In genomic region chr2:152415786-152416185, GRCm38 (mm10) we compare ENCODE assay signal across 11 mouse cellular contexts. TPM values are rescaled to one million over a fixed set of nuclear protein-coding genes. Genes with fewer than 3 reads are reported as not detected.
DNase-seq lines count a peak whose midpoint lies in the region; ATAC-seq lines count a peak whose summit lies in the region.
"Had no signal": no experiment of that assay in that cellular context is flagged by ENCODE, and none has a peak within 500 bp of the region (broad histone marks: within the 10 kb centered on the region; RNA-seq: fewer than 3 reads in every experiment).

No protein-coding gene starts in this region.

- no peak for DNase-seq in heart, adult 9 months (ENCODE audit: low spot score in 2 of 2)
- DNase-seq in intestine, embryonic 14.5 days (ENCODE audit: low spot score): no peak
- no peak for DNase-seq in thymus, postnatal 10 days (ENCODE audit: low spot score in 2 of 2)
- no peak for DNase-seq in right cerebral cortex, postnatal 4 days
- no peak for DNase-seq in left cerebral cortex, adult 9 months (ENCODE audit: low spot score in 2 of 2)
- DNase-seq: adrenal gland, postnatal 14 days; lung, postnatal 14 days had no signal

- peaks cover 11% of the 10 kb centered on the region for H3K9me3 ChIP-seq in heart, embryonic 13.5 days
- H3K9me3 ChIP-seq in embryonic facial prominence, embryonic 12.5 days: no peaks in the 10 kb centered on the region
- peaks cover 8% of the 10 kb centered on the region; the same call in 1 of the 2 replicates for H3K9me3 ChIP-seq in intestine, embryonic 14.5 days (ENCODE audit: control insufficient read depth, low read length)
- H3K9me3 ChIP-seq in midbrain, embryonic 15.5 days: no peaks in the 10 kb centered on the region

- no peaks in the 10 kb centered on the region for H3K27me3 ChIP-seq in heart, embryonic 13.5 days (replicated peaks)
- no peaks in the 10 kb centered on the region for H3K27me3 ChIP-seq in embryonic facial prominence, embryonic 12.5 days
- H3K27me3 ChIP-seq in intestine, embryonic 14.5 days (replicated peaks; ENCODE audit: control insufficient read depth, insufficient read depth, low read length): no peaks in the 10 kb centered on the region
- no peaks in the 10 kb centered on the region for H3K27me3 ChIP-seq in midbrain, embryonic 15.5 days (replicated peaks)

- peaks cover 7% of the 10 kb centered on the region for H3K36me3 ChIP-seq in heart, embryonic 13.5 days
- no peaks in the 10 kb centered on the region for H3K36me3 ChIP-seq in embryonic facial prominence, embryonic 12.5 days
- H3K36me3 ChIP-seq in intestine, embryonic 14.5 days (ENCODE audit: control insufficient read depth, insufficient read depth, low read length): no peaks in the 10 kb centered on the region
- H3K36me3 ChIP-seq in midbrain, embryonic 15.5 days (replicated peaks): no peaks in the 10 kb centered on the region

- H3K4me2 ChIP-seq in heart, embryonic 13.5 days: peak overlapping the region; percentile 94
- H3K4me2 ChIP-seq in embryonic facial prominence, embryonic 12.5 days (replicated peaks): peak overlapping the region; percentile 93
- H3K4me2 ChIP-seq in intestine, embryonic 14.5 days (ENCODE audit: low read length): peak overlapping the region; percentile 92
- H3K4me2 ChIP-seq in midbrain, embryonic 15.5 days: peak overlapping the region; percentile 87

- H3K9ac ChIP-seq in heart, embryonic 13.5 days: peak overlapping the region; percentile 99; the same call in 1 of the 2 replicates
- H3K9ac ChIP-seq in embryonic facial prominence, embryonic 12.5 days: no peak overlapping the region
- peak overlapping the region; percentile 99; the same call in 1 of the 2 replicates for H3K9ac ChIP-seq in intestine, embryonic 14.5 days (ENCODE audit: low read length)
- no peak overlapping the region for H3K9ac ChIP-seq in midbrain, embryonic 15.5 days

- ATAC-seq in heart, embryonic 13.5 days (ENCODE audit: extremely low read depth, insufficient number of reproducible peaks, low FRiP score, low TSS enrichment): no peak
- no peak for ATAC-seq in embryonic facial prominence, embryonic 12.5 days (ENCODE audit: insufficient number of reproducible peaks, insufficient read depth, low FRiP score, low TSS enrichment)
- no peak for ATAC-seq in intestine, embryonic 14.5 days (replicated peaks; ENCODE audit: low FRiP score, low TSS enrichment, low read depth)
- no peak for ATAC-seq in midbrain, embryonic 15.5 days (replicated peaks)

- H3K4me3 ChIP-seq in heart, embryonic 13.5 days: peak overlapping the region; percentile 96
- H3K4me3 ChIP-seq in embryonic facial prominence, embryonic 12.5 days: no peak overlapping the region
- peak overlapping the region; percentile 96; the same call in 1 of the 2 replicates for H3K4me3 ChIP-seq in intestine, embryonic 14.5 days (ENCODE audit: low read depth, low read length)
- H3K4me3 ChIP-seq in midbrain, embryonic 15.5 days: peak overlapping the region; percentile 72

- 93% methylated on average over 3 of the region's 3 CpGs for WGBS in heart, embryonic 13.5 days
- 96% methylated on average over 3 of the region's 3 CpGs for WGBS in embryonic facial prominence, embryonic 12.5 days
- 92% methylated on average over 3 of the region's 3 CpGs for WGBS in intestine, embryonic 14.5 days
- 95% methylated on average over 3 of the region's 3 CpGs for WGBS in midbrain, embryonic 15.5 days

- peaks cover 26% of the 10 kb centered on the region for H3K4me1 ChIP-seq in heart, embryonic 13.5 days
- H3K4me1 ChIP-seq in embryonic facial prominence, embryonic 12.5 days: peaks cover 21% of the 10 kb centered on the region
- peaks cover 21% of the 10 kb centered on the region; the same call in 1 of the 2 replicates for H3K4me1 ChIP-seq in intestine, embryonic 14.5 days (replicated peaks; ENCODE audit: control insufficient read depth, insufficient read depth, low read length)
- peaks cover 40% of the 10 kb centered on the region for H3K4me1 ChIP-seq in midbrain, embryonic 15.5 days

- H3K27ac ChIP-seq in heart, embryonic 13.5 days (replicated peaks): peak overlapping the region; percentile 99
- peak overlapping the region; percentile 98; the same call in 1 of the 2 replicates for H3K27ac ChIP-seq in embryonic facial prominence, embryonic 12.5 days
- H3K27ac ChIP-seq in intestine, embryonic 14.5 days (ENCODE audit: low read depth): peak overlapping the region; percentile 98
- H3K27ac ChIP-seq in midbrain, embryonic 15.5 days: peak overlapping the region; percentile 97

RNA-seq across cellular contexts. Expression of gene 6820408C15Rik, which starts 0.4 kb away (rescaled TPM):
- polyA plus RNA-seq in heart, embryonic 13.5 days (2015; fragmentation: Nextera tagmentation; extraction: Ambion mirVana): 1.8 and 2.2 TPM in 2 replicates
- 0.27 and 0.31 TPM in 2 replicates for polyA plus RNA-seq in embryonic facial prominence, embryonic 12.5 days (2016; fragmentation: Nextera tagmentation; extraction: Ambion mirVana)
- 0.51 and 0.86 TPM in 2 replicates for polyA plus RNA-seq in intestine, embryonic 14.5 days (2014; fragmentation: Nextera tagmentation; extraction: Ambion mirVana)
- polyA plus RNA-seq in midbrain, embryonic 15.5 days (2015; fragmentation: Nextera tagmentation; extraction: Ambion mirVana): 1.9 and 2.5 TPM in 2 replicates

RNA-seq across cellular contexts. Expression of gene Zcchc3, which starts 1.0 kb away (rescaled TPM):
- polyA plus RNA-seq in heart, embryonic 13.5 days (2015; fragmentation: Nextera tagmentation; extraction: Ambion mirVana): 35.1 and 35.9 TPM in 2 replicates
- 71.0 and 73.6 TPM in 2 replicates for polyA plus RNA-seq in embryonic facial prominence, embryonic 12.5 days (2016; fragmentation: Nextera tagmentation; extraction: Ambion mirVana)
- 38.2 and 39.1 TPM in 2 replicates for polyA plus RNA-seq in intestine, embryonic 14.5 days (2014; fragmentation: Nextera tagmentation; extraction: Ambion mirVana)
- polyA plus RNA-seq in midbrain, embryonic 15.5 days (2015; fragmentation: Nextera tagmentation; extraction: Ambion mirVana): 18.0 and 20.2 TPM in 2 replicates

RNA-seq across cellular contexts. Expression of gene Sox12, which starts 17.9 kb away (rescaled TPM):
- polyA plus RNA-seq in heart, embryonic 13.5 days (2015; fragmentation: Nextera tagmentation; extraction: Ambion mirVana): 8.0 and 8.2 TPM in 2 replicates
- polyA plus RNA-seq in embryonic facial prominence, embryonic 12.5 days (2016; fragmentation: Nextera tagmentation; extraction: Ambion mirVana): 16.9 and 18.1 TPM in 2 replicates
- 12.1 and 13.2 TPM in 2 replicates for polyA plus RNA-seq in intestine, embryonic 14.5 days (2014; fragmentation: Nextera tagmentation; extraction: Ambion mirVana)
- polyA plus RNA-seq in midbrain, embryonic 15.5 days (2015; fragmentation: Nextera tagmentation; extraction: Ambion mirVana): 15.4 and 17.0 TPM in 2 replicates

RNA-seq across cellular contexts. Expression of gene Nrsn2, which starts 39.3 kb away (rescaled TPM):
- polyA plus RNA-seq in heart, embryonic 13.5 days (2015; fragmentation: Nextera tagmentation; extraction: Ambion mirVana): 2.5 and 3.7 TPM in 2 replicates
- 4.3 and 4.9 TPM in 2 replicates for polyA plus RNA-seq in embryonic facial prominence, embryonic 12.5 days (2016; fragmentation: Nextera tagmentation; extraction: Ambion mirVana)
- polyA plus RNA-seq in intestine, embryonic 14.5 days (2014; fragmentation: Nextera tagmentation; extraction: Ambion mirVana): 3.9 and 4.5 TPM in 2 replicates
- polyA plus RNA-seq in midbrain, embryonic 15.5 days (2015; fragmentation: Nextera tagmentation; extraction: Ambion mirVana): 49.4 and 51.0 TPM in 2 replicates

RNA-seq across cellular contexts. Expression of gene Defb23, which starts 48.6 kb away (rescaled TPM):
- polyA plus RNA-seq in heart, embryonic 13.5 days (2015; fragmentation: Nextera tagmentation; extraction: Ambion mirVana): not detected in 2 replicates
- not detected in 2 replicates for polyA plus RNA-seq in embryonic facial prominence, embryonic 12.5 days (2016; fragmentation: Nextera tagmentation; extraction: Ambion mirVana)
- polyA plus RNA-seq in intestine, embryonic 14.5 days (2014; fragmentation: Nextera tagmentation; extraction: Ambion mirVana): not detected in 2 replicates
- polyA plus RNA-seq in midbrain, embryonic 15.5 days (2015; fragmentation: Nextera tagmentation; extraction: Ambion mirVana): not detected in 2 replicates
- polyA plus RNA-seq: cortical plate, adult 2 months had no signal

Comparison
In these comparisons a context has a peak if more than half of its experiments do, and no peak if none do; other contexts are left out.
1. H3K9ac ChIP-seq: peak in heart, embryonic 13.5 days (single experiment) and intestine, embryonic 14.5 days (single experiment); none in embryonic facial prominence, embryonic 12.5 days (single experiment) and midbrain, embryonic 15.5 days (single experiment).
2. Peak in every context shown above with its lines, with median percentiles within 50 percentile points of each other: H3K27ac ChIP-seq and H3K4me2 ChIP-seq.